Mouse (Mus musculus) CH12F3 (cell line): Measurements from ENCODE around the gene Spef2.
"Not testable (repeated sequence)": the region's sequence is repeated elsewhere in the genome, so short reads cannot be mapped to it uniquely, and the experiment has no call there.

Experiments used
- in situ Hi-C: fragments of 300-500 bp; cut with MboI; formaldehyde crosslinking; loops from 2 replicates; pipeline ENCODE4 v1.14.3; 2020; ENCODE audit warnings: low sequenced_read_pairs

The Spef2 gene

GRCm38 (mm10) chr15:9748359-9749102, at the start of gene Spef2:
Gene Spef2, minus strand, starts transcription at chr15:9748868.
- in situ Hi-C loops, result loop anchor here (25.0 kb wide), 1 partner anchor 286 kb away; no protein-coding TSS in a partner anchor

GRCm38 (mm10) chr15:9794131-9794530, 45.5 kb upstream of the Spef2 start:
- in situ Hi-C loops, result no loop called here

- in situ Hi-C loops, result no loop called here
Observed at GRCm38 (mm10) chr15:9788245-9789030, 39.8 kb upstream of the Spef2 start.

- in situ Hi-C loops, result not testable (repeated sequence)
Observed at GRCm38 (mm10) chr15:9774222-9775142, 25.8 kb upstream of the Spef2 start.

- in situ Hi-C loops, result no loop called here
Observed at GRCm38 (mm10) chr15:9768184-9768918, 19.7 kb upstream of the Spef2 start.

- in situ Hi-C loops, result no loop called here
Observed at GRCm38 (mm10) chr15:9767034-9767433, 18.4 kb upstream of the Spef2 start.

GRCm38 (mm10) chr15:9750966-9751365, 2.3 kb upstream of the Spef2 start:
- in situ Hi-C loops, result no loop called here

GRCm38 (mm10) chr15:9747410-9748104, 1.1 kb downstream of the Spef2 start:
- in situ Hi-C loops, result loop anchor here (25.0 kb wide), 1 partner anchor 285 kb away; no protein-coding TSS in a partner anchor

- in situ Hi-C loops, result loop anchor here (25.0 kb wide), 1 partner anchor 280 kb away; no protein-coding TSS in a partner anchor
Observed at GRCm38 (mm10) chr15:9742172-9742571, 6.5 kb downstream of the Spef2 start.

GRCm38 (mm10) chr15:9714574-9715458, 33.9 kb downstream of the Spef2 start:
- in situ Hi-C loops, result no loop called here

- in situ Hi-C loops, result no loop called here
Observed at GRCm38 (mm10) chr15:9713707-9714106, 35.0 kb downstream of the Spef2 start.

GRCm38 (mm10) chr15:9710330-9710729, 38.3 kb downstream of the Spef2 start:
- in situ Hi-C loops, result no loop called here

GRCm38 (mm10) chr15:9705830-9706450, 42.7 kb downstream of the Spef2 start:
- in situ Hi-C loops, result no loop called here

- in situ Hi-C loops, result no loop called here
Observed at GRCm38 (mm10) chr15:9701845-9702244, 46.8 kb downstream of the Spef2 start.

- in situ Hi-C loops, result no loop called here
Observed at GRCm38 (mm10) chr15:9691721-9692120, 56.9 kb downstream of the Spef2 start.

GRCm38 (mm10) chr15:9690845-9691244, 57.8 kb downstream of the Spef2 start:
- in situ Hi-C loops, result no loop called here

GRCm38 (mm10) chr15:9690436-9690835, 58.2 kb downstream of the Spef2 start:
- in situ Hi-C loops, result no loop called here

GRCm38 (mm10) chr15:9683485-9683884, 65.2 kb downstream of the Spef2 start:
- in situ Hi-C loops, result no loop called here
